Mouse (Mus musculus) liver, postnatal 0 days (tissue): ENCODE results near the gene Nhp2. TPM values are rescaled to one million over a fixed set of nuclear protein-coding genes. Genes with fewer than 3 reads are reported as not detected.
"Not testable (repeated sequence)": the region's sequence is repeated elsewhere in the genome, so short reads cannot be mapped to it uniquely, and the experiment has no call there.

ENCODE experiments used
- ATAC-seq: fragments of 200-750 bp; cut with Nextera tagmentation; 2 replicates; pipeline ENCODE4 v1.8.0; 2017; ENCODE audit warnings: mild to moderate bottlenecking, moderate library complexity
- DNase-seq: peaks from one replicate; pipeline ENCODE4 v3.0.0-alpha.2; 2016
- H3K27ac ChIP-seq: fragments of 300-500 bp; sonication (generic); 2 replicates; pipeline ENCODE4 v1.5.1; 2014; ENCODE audit warnings: antibody characterized with exemption, moderate library complexity, mild to moderate bottlenecking, low read depth
- H3K27me3 ChIP-seq: fragments of 300-500 bp; sonication (generic); 2 replicates; pipeline ENCODE4 v1.6.1; 2014; ENCODE audit warnings: low read length, control low read depth, mixed read lengths; ENCODE audit not compliant: insufficient read depth
- H3K36me3 ChIP-seq: fragments of 300-500 bp; sonication (generic); replicated peaks from 2 replicates; pipeline ENCODE4 v1.6.1; 2014; ENCODE audit warnings: mild to moderate bottlenecking, control low read depth, low read length, moderate library complexity, mixed read lengths; ENCODE audit not compliant: insufficient read depth
- H3K4me1 ChIP-seq: fragments of 300-500 bp; sonication (generic); 2 replicates; pipeline ENCODE4 v1.6.1; 2014; ENCODE audit warnings: antibody characterized with exemption, mild to moderate bottlenecking, control low read depth; ENCODE audit not compliant: insufficient read depth
- H3K4me2 ChIP-seq: fragments of 300-500 bp; sonication (generic); 2 replicates; pipeline ENCODE4 v1.6.1; 2014; ENCODE audit warnings: low read depth, mild to moderate bottlenecking, low read length, moderate library complexity, mixed read lengths
- H3K4me3 ChIP-seq: fragments of 300-500 bp; sonication (generic); 2 replicates; pipeline ENCODE4 v1.5.1; 2014; ENCODE audit warnings: low read depth, low read length
- H3K9ac ChIP-seq: fragments of 300-500 bp; sonication (generic); replicated peaks from 2 replicates; pipeline ENCODE4 v1.6.1; 2014; ENCODE audit warnings: mild to moderate bottlenecking, moderate library complexity
- H3K9me3 ChIP-seq: fragments of 300-500 bp; sonication (generic); 2 replicates; pipeline ENCODE4 v1.6.1; 2016; ENCODE audit warnings: mild to moderate bottlenecking, control low read depth, low read length, mixed read lengths
- CTCF ChIP-seq: sonication (generic); IDR thresholded peaks from 2 replicates; pipeline ENCODE4 v1.5.1; 2016; ENCODE audit warnings: antibody characterized with exemption, low read depth
- EP300 ChIP-seq: IDR thresholded peaks from 2 replicates; pipeline ENCODE4 v1.6.1; 2016; ENCODE audit warnings: antibody characterized with exemption, low read depth, mild to moderate bottlenecking
- WGBS: fragments of 180-500 bp; shearing (Covaris S2); extraction: QIAGEN DNeasy Blood & Tissue Kit; methylation state at CpG from one replicate; pipeline ENCODE4 v1.1.7; 2014; ENCODE audit not compliant: insufficient replicate concordance; 5-methylcytosine and 5-hydroxymethylcytosine counted together
- polyA plus RNA-seq: library from polyadenylated mRNA; unstranded; fragments of >200 nt; fragmentation: Nextera tagmentation; extraction: Ambion mirVana; gene quantifications from 2 replicates; pipeline ENCODE4 v1.2.1, GENCODE M21; 2015

The Nhp2 gene
- polyA plus RNA-seq, 1 experiment from 2014 or later: 76.2 TPM

- H3K4me3 ChIP-seq: no peak overlapping the region
- no peak overlapping the region for H3K4me2 ChIP-seq
- ATAC-seq (no peak), DNase-seq (no peak)
- no peak overlapping the region for H3K27ac ChIP-seq
- no peaks in the 10 kb centered on the region for H3K9me3 ChIP-seq
- TF ChIP-seq CTCF: no peak
- no peak for TF ChIP-seq EP300
- H3K4me1 ChIP-seq: no peaks in the 10 kb centered on the region; the same call in 1 of the 2 replicates
- H3K9ac ChIP-seq: no peak overlapping the region
- H3K36me3 ChIP-seq: peaks cover 62% of the 10 kb centered on the region
- H3K27me3 ChIP-seq: no peaks in the 10 kb centered on the region
- WGBS: 87% methylated on average over 9 of the region's 9 CpGs
Measured at GRCm38 (mm10) chr11:51627425-51627824, 7.9 kb downstream of the Nhp2 start.

- Histone ChIP-seq H3K9me3 (no peaks in the 10 kb centered on the region), H3K27me3 (no peaks in the 10 kb centered on the region), H3K27ac (no peak overlapping the region), H3K9ac (no peak overlapping the region), H3K36me3 (peaks cover 61% of the 10 kb centered on the region), H3K4me1 (no peaks in the 10 kb centered on the region; the same call in 1 of the 2 replicates), H3K4me2 (no peak overlapping the region), H3K4me3 (no peak overlapping the region)
- no peak for DNase-seq
- 90% methylated on average over 8 of the region's 8 CpGs for WGBS
- no peak for TF ChIP-seq CTCF
- ATAC-seq: no peak
Measured at GRCm38 (mm10) chr11:51627907-51628306, 8.4 kb downstream of the Nhp2 start.

- Histone ChIP-seq H3K4me3 (no peak overlapping the region), H3K9ac (no peak overlapping the region), H3K4me1 (no peaks in the 10 kb centered on the region; the same call in none of the 2 replicates), H3K9me3 (no peaks in the 10 kb centered on the region), H3K27ac (no peak overlapping the region), H3K36me3 (peaks cover 43% of the 10 kb centered on the region), H3K27me3 (no peaks in the 10 kb centered on the region), H3K4me2 (no peak overlapping the region)
- 60% methylated on average over 15 of the region's 15 CpGs for WGBS
- no peak for TF ChIP-seq EP300
- TF ChIP-seq CTCF: no peak
- no peak for ATAC-seq
- DNase-seq: no peak
Measured at GRCm38 (mm10) chr11:51629651-51630314, 10.2 kb downstream of the Nhp2 start.

- Histone ChIP-seq H3K9me3 (no peaks in the 10 kb centered on the region), H3K27ac (no peak overlapping the region), H3K4me2 (no peak overlapping the region), H3K4me1 (peaks cover 11% of the 10 kb centered on the region), H3K36me3 (peaks cover 23% of the 10 kb centered on the region), H3K9ac (0 out of 2 replicates have a peak overlapping the region, but pooled peaks have one; percentile 11), H3K27me3 (no peaks in the 10 kb centered on the region), H3K4me3 (no peak overlapping the region)
- ATAC-seq (no peak), DNase-seq (no peak)
- WGBS: 67% methylated on average over 6 of the region's 6 CpGs
- no peak for TF ChIP-seq EP300
- TF ChIP-seq CTCF: no peak
Measured at GRCm38 (mm10) chr11:51632130-51632753, 12.7 kb downstream of the Nhp2 start.

- H3K27me3 ChIP-seq, DNase-seq, H3K9me3 ChIP-seq, H3K4me2 ChIP-seq, H3K9ac ChIP-seq, ATAC-seq, H3K4me3 ChIP-seq: not testable (repeated sequence)
- peaks cover 16% of the 10 kb centered on the region for H3K4me1 ChIP-seq
- WGBS: 60% methylated on average over 7 of the region's 7 CpGs
- 0 out of 2 replicates have a peak overlapping the region, but pooled peaks have one; percentile 11 for H3K27ac ChIP-seq
- H3K36me3 ChIP-seq: peaks cover 17% of the 10 kb centered on the region
Measured at GRCm38 (mm10) chr11:51633200-51633599, 13.7 kb downstream of the Nhp2 start.

- no peak overlapping the region for H3K4me3 ChIP-seq
- no peaks in the 10 kb centered on the region for H3K27me3 ChIP-seq
- DNase-seq (no peak), ATAC-seq (no peak)
- no peaks in the 10 kb centered on the region for H3K9me3 ChIP-seq
- peaks cover 16% of the 10 kb centered on the region for H3K4me1 ChIP-seq
- WGBS: 87% methylated on average over 3 of the region's 3 CpGs
- no peak overlapping the region for H3K9ac ChIP-seq
- TF ChIP-seq EP300: no peak
- no peak for TF ChIP-seq CTCF
- H3K36me3 ChIP-seq: peaks cover 16% of the 10 kb centered on the region
- H3K4me2 ChIP-seq: no peak overlapping the region
- H3K27ac ChIP-seq: 0 out of 2 replicates have a peak overlapping the region, but pooled peaks have one; percentile 11
Measured at GRCm38 (mm10) chr11:51633721-51634120, 14.2 kb downstream of the Nhp2 start.
